25 mouse cellular contexts compared by ENCODE assay signal in genomic region chr10:18479285-18479684, GRCm38 (mm10).
"Had no signal": no experiment of that assay in that cellular context is flagged by ENCODE, and none has a peak within 500 bp of the region (broad histone marks: within the 10 kb centered on the region; RNA-seq: fewer than 3 reads in every experiment).

No protein-coding gene starts in this region.

- H3K4me1 ChIP-seq: intestine, embryonic 15.5 days had no signal

- H3K27me3 ChIP-seq: heart, embryonic 13.5 days; heart, embryonic 15.5 days; hindbrain, embryonic 12.5 days; intestine, embryonic 15.5 days; limb, embryonic 13.5 days; limb, embryonic 15.5 days; liver, embryonic 12.5 days had no signal

- H3K36me3 ChIP-seq: heart, embryonic 15.5 days; hindbrain, embryonic 12.5 days; intestine, embryonic 15.5 days; limb, embryonic 13.5 days; limb, embryonic 15.5 days; liver, embryonic 12.5 days had no signal

- H3K4me3 ChIP-seq: gastrocnemius, adult 2 months; heart, adult 2 months; heart, embryonic 13.5 days; heart, embryonic 15.5 days; hindbrain, embryonic 10.5 days; hindbrain, embryonic 12.5 days; intestine, embryonic 15.5 days; layer of hippocampus, adult 2 months; left cerebral cortex, adult 2 months; limb, embryonic 13.5 days; limb, embryonic 15.5 days; liver, embryonic 12.5 days had no signal

- DNase-seq: gastrocnemius, adult 2 months; gastrocnemius, postnatal 10 days; gastrocnemius, postnatal 25 days; heart, adult 2 months; heart, postnatal 14 days; heart, postnatal 36 days; kidney, postnatal 25 days; kidney, postnatal 4 days had no signal

- H3K27ac ChIP-seq: gastrocnemius, adult 2 months; heart, adult 2 months; heart, embryonic 13.5 days; heart, embryonic 15.5 days; hindbrain, embryonic 10.5 days; hindbrain, embryonic 12.5 days; hindbrain, embryonic 14.5 days; intestine, embryonic 15.5 days; kidney, postnatal 0 days; layer of hippocampus, adult 2 months; left cerebral cortex, adult 2 months; limb, embryonic 13.5 days; limb, embryonic 15.5 days; liver, embryonic 12.5 days; liver, embryonic 14.5 days had no signal

- H3K4me2 ChIP-seq: heart, embryonic 11.5 days; heart, embryonic 13.5 days; heart, embryonic 15.5 days; hindbrain, embryonic 12.5 days; hindbrain, embryonic 14.5 days; intestine, embryonic 15.5 days; limb, embryonic 13.5 days; limb, embryonic 15.5 days; liver, embryonic 12.5 days had no signal

- ATAC-seq: hindbrain, embryonic 16.5 days; inflammation-experienced regulatory T-cells, adult 6 months; intestine, embryonic 15.5 days; intestine, postnatal 0 days; liver, embryonic 12.5 days had no signal

- H3K9ac ChIP-seq: heart, embryonic 13.5 days; heart, embryonic 15.5 days; hindbrain, embryonic 12.5 days; hindbrain, embryonic 14.5 days; intestine, embryonic 15.5 days; limb, embryonic 13.5 days; limb, embryonic 15.5 days; liver, embryonic 12.5 days; liver, embryonic 14.5 days had no signal

- H3K9me3 ChIP-seq: heart, embryonic 13.5 days; heart, embryonic 15.5 days; hindbrain, embryonic 10.5 days; hindbrain, embryonic 12.5 days; intestine, embryonic 15.5 days; limb, embryonic 13.5 days; limb, embryonic 15.5 days; liver, embryonic 12.5 days had no signal
